Mouse (Mus musculus) lung, adult 2 months (tissue): Measurements from ENCODE around the gene Fxyd5.

Source experiments
- CTCF ChIP-seq: fragments of 200-500 bp; IDR thresholded peaks from 2 replicates; pipeline ENCODE4 v1.5.1; 2011; ENCODE audit warnings: mild to moderate bottlenecking, low read length, control low read depth; ENCODE audit not compliant: insufficient read depth
- POLR2A ChIP-seq: fragments of 200-500 bp; IDR thresholded peaks from 2 replicates; pipeline ENCODE4 v1.6.1; 2011; ENCODE audit warnings: low read depth, mild to moderate bottlenecking, control low read depth, low read length, borderline replicate concordance; ENCODE audit errors: extremely low read depth

DNA sequence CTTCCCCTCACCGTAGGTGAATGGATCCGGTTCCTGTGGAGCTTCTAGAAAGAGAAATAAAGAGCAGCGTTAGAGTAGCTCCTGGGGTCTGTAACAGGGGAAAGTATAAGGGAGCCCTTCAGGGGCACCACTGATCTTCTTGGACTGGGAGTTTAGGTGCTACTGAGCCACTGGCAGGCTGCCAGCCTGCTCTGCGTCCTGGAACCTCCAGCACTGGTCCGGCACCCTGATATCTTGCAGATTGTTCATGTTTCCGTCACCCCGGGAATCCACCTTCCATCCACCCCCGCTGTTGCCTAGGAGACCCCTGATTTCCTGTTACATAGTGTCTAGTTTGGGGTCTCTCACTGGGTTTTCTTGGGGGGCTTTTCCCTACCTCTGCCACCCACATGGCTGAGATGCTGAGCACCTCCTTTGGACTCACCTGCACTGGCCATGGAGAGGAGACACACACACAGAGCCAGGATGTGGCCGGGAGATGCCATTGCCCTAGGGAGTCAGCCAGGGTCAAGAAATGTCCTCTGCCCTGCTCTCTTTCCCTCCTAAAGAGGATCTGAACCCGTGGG lies 11.7 kb upstream of the Fxyd5 start:
- TF ChIP-seq POLR2A (no peak), CTCF (no peak)
